Mouse (Mus musculus) G1E (cell line): ENCODE results near the gene Bri3bp.

Source experiments
- CTCF ChIP-seq: IDR thresholded peaks from 2 replicates; pipeline ENCODE4 v1.5.1; 2012; ENCODE audit warnings: low read depth, low read length, inconsistent platforms, mixed read lengths
- GATA1 ChIP-seq: IDR thresholded peaks from 2 replicates; pipeline ENCODE4 v1.6.1; 2012; ENCODE audit warnings: borderline replicate concordance, low read length, inconsistent platforms, mixed read lengths

DNA sequence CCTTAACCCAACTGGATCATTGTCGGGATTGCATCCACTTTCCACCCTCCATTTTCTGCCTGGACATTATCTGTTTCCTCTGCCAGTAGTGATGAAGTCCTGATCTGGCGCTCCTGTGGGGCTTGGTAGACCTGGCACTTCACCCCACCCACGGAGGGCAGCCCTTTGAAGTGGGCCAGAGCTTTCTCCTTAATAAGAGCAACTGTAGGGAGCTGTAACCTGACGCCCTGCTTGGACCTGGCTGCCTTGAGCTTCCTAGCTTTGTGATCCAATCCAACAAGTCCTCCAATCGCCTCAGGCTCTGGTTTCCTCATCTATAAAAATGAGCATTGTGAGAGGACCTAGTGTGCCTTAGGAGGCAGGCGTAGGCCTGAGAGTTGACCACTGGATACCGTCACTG is 36.2 kb downstream of the Bri3bp start:
- TF ChIP-seq CTCF = no peak
- no peak for TF ChIP-seq GATA1
